Mouse (Mus musculus): ENCODE data around the gene Peg10.

DNA sequence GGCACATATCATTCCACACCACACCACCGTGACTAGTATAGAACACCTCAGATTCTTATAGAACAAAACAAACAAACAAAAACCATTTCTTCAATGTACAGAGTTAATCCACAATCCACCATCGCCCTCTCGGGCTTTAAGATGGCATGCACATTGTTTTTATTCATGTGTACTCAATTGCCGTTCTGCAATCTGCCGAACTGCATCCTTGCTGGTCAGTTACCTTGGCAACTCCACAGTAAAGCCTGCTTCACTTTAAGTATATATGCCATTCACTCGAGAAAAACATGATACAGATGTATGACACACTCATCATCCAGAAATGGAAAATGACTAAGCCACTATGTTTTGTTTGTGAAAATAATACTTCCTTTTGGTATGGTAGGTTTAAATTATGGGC, 25.0 kb upstream of the Peg10 start:
- TF ChIP-seq ZNF384 (IDR thresholded peaks at IDR 0.05; ENCODE audit: low read depth, low read length): no peak
- no peak for TF ChIP-seq ZC3H11A (IDR thresholded peaks at IDR 0.05; ENCODE audit: borderline replicate concordance, low read depth, low read length)
- TF ChIP-seq MAFK (IDR thresholded peaks at IDR 0.05; ENCODE audit: insufficient read depth, low read depth, low read length): no peak
- TF ChIP-seq CHD2 (IDR thresholded peaks at IDR 0.05; ENCODE audit: low read depth, low read length): no peak
- no peak for TF ChIP-seq HCFC1 (IDR thresholded peaks at IDR 0.05; ENCODE audit: borderline replicate concordance, insufficient read depth, low read length)

All from ES-E14 (cell line).